Mouse (Mus musculus): ENCODE data around the gene Hmgxb4. TPM values are rescaled to one million over a fixed set of nuclear protein-coding genes. Genes with fewer than 3 reads are reported as not detected.

Gene Hmgxb4
- total and polyA plus RNA-seq, 3 experiments, result 21.8 to 32.6 TPM; not detected in 1

DNA sequence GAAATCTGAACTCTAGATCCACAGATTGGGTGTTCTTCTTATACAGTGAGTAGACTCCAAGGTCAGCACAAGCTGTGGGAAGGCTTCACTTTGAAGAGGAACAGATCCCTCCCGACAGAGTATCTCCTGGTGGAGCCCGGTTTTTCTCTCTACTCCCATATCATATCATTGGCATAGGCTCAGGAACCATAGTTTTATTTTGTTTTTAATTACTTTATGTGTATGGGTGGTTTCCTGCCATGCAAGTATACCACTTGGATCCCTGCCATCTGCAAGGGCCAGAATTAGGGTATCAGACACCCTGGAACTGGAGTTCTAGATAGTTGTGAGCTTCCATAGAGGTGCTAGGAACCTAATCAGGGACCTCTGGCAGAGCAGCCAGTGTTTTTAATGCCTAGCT is 15.7 kb downstream of the Hmgxb4 start:
- H3K4me1 ChIP-seq (ENCODE audit: control insufficient read depth in 1 of 2, insufficient read depth in 2 of 2, low read length in 2 of 2), result no peaks in the 10 kb centered on the region
- no peak for DNase-seq (ENCODE audit: low read depth, low spot score)
- peaks cover 0 to 11% of the 10 kb centered on the region in 2 experiments for H3K36me3 ChIP-seq (ENCODE audit: control insufficient read depth in 1 of 2, insufficient read depth in 2 of 2, low read length in 2 of 2)
- no peak overlapping the region for H3K9ac ChIP-seq (ENCODE audit: control insufficient read depth, low read depth, low read length, poor library complexity, severe bottlenecking)
- TF ChIP-seq CTCF (IDR thresholded peaks at IDR 0.05 in 2 of 3, conservative IDR thresholded peaks at IDR 0.05 in 1 of 3; ENCODE audit: control insufficient read depth in 1 of 3, insufficient read depth in 1 of 3, low read depth in 2 of 3, low read length in 3 of 3, poor library complexity in 1 of 3, severe bottlenecking in 1 of 3) (no peak), ZKSCAN1 (IDR thresholded peaks at IDR 0.05; ENCODE audit: low read depth, low read length) (no peak), ETS1 (IDR thresholded peaks at IDR 0.05; ENCODE audit: low read depth, low read length) (no peak), CHD2 (IDR thresholded peaks at IDR 0.05; ENCODE audit: low read length) (no peak), MEF2A (IDR thresholded peaks at IDR 0.05; ENCODE audit: extremely low read depth, insufficient replicate concordance, low read depth, low read length, poor library complexity, severe bottlenecking) (no peak)
- no peaks in the 10 kb centered on the region; the same call in 1 of the 2 replicates for H3K79me2 ChIP-seq (ENCODE audit: control insufficient read depth, insufficient read depth, low read length, poor library complexity)
- no peaks in the 10 kb centered on the region for H3K9me3 ChIP-seq (replicated peaks; ENCODE audit: insufficient read depth, low read length)
- no peaks in the 10 kb centered on the region for H3K27me3 ChIP-seq (ENCODE audit: control insufficient read depth in 1 of 2, insufficient read depth in 2 of 2, low read length in 2 of 2)
- no peak overlapping the region for H3K4me3 ChIP-seq (ENCODE audit: control insufficient read depth in 1 of 2, insufficient read depth in 1 of 2, low read depth in 2 of 2, low read length in 2 of 2)
- no peak overlapping the region for H3K27ac ChIP-seq (ENCODE audit: control insufficient read depth, low read depth, low read length)

DNA sequence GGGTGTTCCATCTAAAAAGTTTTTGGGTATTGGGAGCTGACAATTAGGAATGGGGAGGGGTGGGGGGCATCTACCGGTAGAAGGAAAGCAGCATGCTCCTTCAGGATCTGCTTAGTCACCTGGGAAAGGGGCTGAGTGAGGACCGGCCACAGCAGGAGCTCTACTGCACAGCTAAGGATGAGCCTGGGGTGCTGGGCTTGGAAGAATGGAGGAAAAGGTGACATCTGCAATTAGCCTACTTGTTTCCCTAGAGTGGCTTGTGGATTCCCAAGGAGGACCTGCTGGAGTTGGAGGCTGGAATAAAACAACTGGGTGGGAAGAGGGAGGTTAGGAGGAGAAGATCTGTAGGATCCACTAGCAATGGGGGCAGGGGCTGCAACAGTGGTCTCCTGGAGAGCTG is 20.4 kb downstream of the Hmgxb4 start:
- no peak overlapping the region for H3K9ac ChIP-seq (ENCODE audit: control insufficient read depth, low read depth, low read length, poor library complexity, severe bottlenecking)
- H3K36me3 ChIP-seq (ENCODE audit: control insufficient read depth in 1 of 2, insufficient read depth in 2 of 2, low read length in 2 of 2), result peaks cover 3 to 15% of the 10 kb centered on the region in 2 experiments

GRCm38 (mm10) chr8:75013964-75014363 is 20.8 kb downstream of the Hmgxb4 start:
- peaks cover 3 to 15% of the 10 kb centered on the region in 2 experiments for H3K36me3 ChIP-seq (ENCODE audit: control insufficient read depth in 1 of 2, insufficient read depth in 2 of 2, low read length in 2 of 2)
- no peaks in the 10 kb centered on the region for H3K27me3 ChIP-seq (ENCODE audit: control insufficient read depth in 1 of 2, insufficient read depth in 2 of 2, low read length in 2 of 2)
- no peak overlapping the region for H3K4me3 ChIP-seq (ENCODE audit: control insufficient read depth in 1 of 2, insufficient read depth in 1 of 2, low read depth in 2 of 2, low read length in 2 of 2)
- H3K27ac ChIP-seq (ENCODE audit: control insufficient read depth, low read depth, low read length), result no peak overlapping the region
- DNase-seq (ENCODE audit: low read depth, low spot score), result no peak
- H3K4me1 ChIP-seq (ENCODE audit: control insufficient read depth in 1 of 2, insufficient read depth in 2 of 2, low read length in 2 of 2), result no peaks in the 10 kb centered on the region; a peak in 2 of 4 replicates
- H3K9ac ChIP-seq (ENCODE audit: control insufficient read depth, low read depth, low read length, poor library complexity, severe bottlenecking), result no peak overlapping the region
- no peaks in the 10 kb centered on the region; the same call in 1 of the 2 replicates for H3K79me2 ChIP-seq (ENCODE audit: control insufficient read depth, insufficient read depth, low read length, poor library complexity)
- H3K9me3 ChIP-seq (replicated peaks; ENCODE audit: insufficient read depth, low read length), result no peaks in the 10 kb centered on the region
- TF ChIP-seq CHD1 (IDR thresholded peaks at IDR 0.05; ENCODE audit: low read depth, low read length) (no peak), POLR2AphosphoS2 (IDR thresholded peaks at IDR 0.05; ENCODE audit: low read length) (no peak), GATA1 (IDR thresholded peaks at IDR 0.05; ENCODE audit: low read depth, low read length) (no peak), RCOR1 (IDR thresholded peaks at IDR 0.05; ENCODE audit: low read depth, low read length) (no peak), SIN3A (IDR thresholded peaks at IDR 0.05; ENCODE audit: low read length) (no peak), BHLHE40 (IDR thresholded peaks at IDR 0.05; ENCODE audit: borderline replicate concordance, low read depth, low read length) (no peak), ETS1 (IDR thresholded peaks at IDR 0.05; ENCODE audit: low read depth, low read length) (no peak), CTCF (IDR thresholded peaks at IDR 0.05 in 2 of 3, conservative IDR thresholded peaks at IDR 0.05 in 1 of 3; ENCODE audit: control insufficient read depth in 1 of 3, insufficient read depth in 1 of 3, low read depth in 2 of 3, low read length in 3 of 3, poor library complexity in 1 of 3, severe bottlenecking in 1 of 3) (no peak), NELFE (IDR thresholded peaks at IDR 0.05; ENCODE audit: low read depth, low read length) (no peak), MYB (IDR thresholded peaks at IDR 0.05; ENCODE audit: low read depth, low read length) (no peak), GABPA (IDR thresholded peaks at IDR 0.05; ENCODE audit: low read depth, low read length) (no peak), TCF12 (IDR thresholded peaks at IDR 0.05; ENCODE audit: low read depth, low read length) (no peak), MAFK (IDR thresholded peaks at IDR 0.05; ENCODE audit: borderline replicate concordance, low read depth, low read length) (no peak), MXI1 (IDR thresholded peaks at IDR 0.05; ENCODE audit: low read depth, low read length) (no peak), POLR2AphosphoS5 (IDR thresholded peaks at IDR 0.05; ENCODE audit: borderline replicate concordance, low read depth, low read length) (no peak), ZMIZ1 (IDR thresholded peaks at IDR 0.05; ENCODE audit: low read depth, low read length) (no peak), USF2 (IDR thresholded peaks at IDR 0.05; ENCODE audit: borderline replicate concordance in 1 of 2, insufficient read depth in 1 of 2, low read depth in 1 of 2, low read length in 2 of 2) (no peak), MEF2A (IDR thresholded peaks at IDR 0.05; ENCODE audit: extremely low read depth, insufficient replicate concordance, low read depth, low read length, poor library complexity, severe bottlenecking) (no peak)

More for the DNA sequence above, 20.4 kb downstream of the Hmgxb4 start:
- DNase-seq (ENCODE audit: low read depth, low spot score), result no peak
- TF ChIP-seq RAD21 (IDR thresholded peaks at IDR 0.05; ENCODE audit: low read depth, low read length), result no peak
- no peak for TF ChIP-seq POLR2AphosphoS5 (IDR thresholded peaks at IDR 0.05; ENCODE audit: borderline replicate concordance, low read depth, low read length)
- TF ChIP-seq POLR2A (IDR thresholded peaks at IDR 0.05; ENCODE audit: control insufficient read depth in 1 of 2, insufficient read depth in 1 of 2, low read depth in 1 of 2, low read length in 2 of 2, poor library complexity in 1 of 2), result no peak
- no peak for TF ChIP-seq ZNF384 (IDR thresholded peaks at IDR 0.05; ENCODE audit: low read depth, low read length)
- no peak for TF ChIP-seq CHD1 (IDR thresholded peaks at IDR 0.05; ENCODE audit: low read depth, low read length)
- no peak for TF ChIP-seq MAX (IDR thresholded peaks at IDR 0.05; ENCODE audit: low read length)
- no peak for TF ChIP-seq SIN3A (IDR thresholded peaks at IDR 0.05; ENCODE audit: low read length)
- no peak for TF ChIP-seq UBTF (IDR thresholded peaks at IDR 0.05; ENCODE audit: borderline replicate concordance, insufficient read depth, low read depth, low read length)
- no peak for TF ChIP-seq USF1 (IDR thresholded peaks at IDR 0.05; ENCODE audit: low read depth, low read length)
- TF ChIP-seq MEF2A (IDR thresholded peaks at IDR 0.05; ENCODE audit: extremely low read depth, insufficient replicate concordance, low read depth, low read length, poor library complexity, severe bottlenecking), result no peak
- TF ChIP-seq HCFC1 (IDR thresholded peaks at IDR 0.05; ENCODE audit: low read depth, low read length), result no peak
- no peak for TF ChIP-seq TCF12 (IDR thresholded peaks at IDR 0.05; ENCODE audit: low read depth, low read length)
- TF ChIP-seq MXI1 (IDR thresholded peaks at IDR 0.05; ENCODE audit: low read depth, low read length), result no peak
- Histone ChIP-seq H3K79me2 (ENCODE audit: control insufficient read depth, insufficient read depth, low read length, poor library complexity) (no peaks in the 10 kb centered on the region; the same call in 1 of the 2 replicates), H3K27me3 (ENCODE audit: control insufficient read depth in 1 of 2, insufficient read depth in 2 of 2, low read length in 2 of 2) (no peaks in the 10 kb centered on the region), H3K4me3 (ENCODE audit: control insufficient read depth in 1 of 2, insufficient read depth in 1 of 2, low read depth in 2 of 2, low read length in 2 of 2) (no peak overlapping the region), H3K4me1 (ENCODE audit: control insufficient read depth in 1 of 2, insufficient read depth in 2 of 2, low read length in 2 of 2) (no peaks in the 10 kb centered on the region; a peak in 2 of 4 replicates), H3K27ac (ENCODE audit: control insufficient read depth, low read depth, low read length) (no peak overlapping the region), H3K9me3 (replicated peaks; ENCODE audit: insufficient read depth, low read length) (no peaks in the 10 kb centered on the region)
